Mouse (Mus musculus) gastrocnemius, postnatal 25 days (tissue): ENCODE measurements around the gene 1700003H04Rik. TPM values are rescaled to one million over a fixed set of nuclear protein-coding genes. Genes with fewer than 3 reads are reported as not detected.

Source experiments
- DNase-seq: peaks from one replicate; pipeline ENCODE4 v3.0.0; 2022
- long read RNA-seq, 2 experiments: library from polyadenylated mRNA; stranded (forward); transcript quantifications; one replicate each; pipeline ENCODE4 v2.0.0; 2021
- total RNA-seq, 2 experiments: library from RNA; stranded (reverse); gene quantifications; 1 replicate in 1 of 2; 2 replicates in 1 of 2; pipeline ENCODE4 v1.2.3; 2021

The 1700003H04Rik gene
- not detected for total RNA-seq
- long read RNA-seq, experiment 1, result 0 reads
- long read RNA-seq, experiment 2, result 0 reads

GRCm38 (mm10) chr3:124581001-124581400 lies at the start of gene 1700003H04Rik:
Gene 1700003H04Rik, minus strand, starts transcription at chr3:124581101.
- no peak for DNase-seq

GRCm38 (mm10) chr3:124623031-124623430 lies 42.1 kb upstream of the 1700003H04Rik start:
- DNase-seq, result no peak

GRCm38 (mm10) chr3:124613287-124613686 lies 32.4 kb upstream of the 1700003H04Rik start:
- no peak for DNase-seq

GRCm38 (mm10) chr3:124609956-124610355 lies 29.1 kb upstream of the 1700003H04Rik start:
- no peak for DNase-seq

GRCm38 (mm10) chr3:124606021-124606517 lies 25.2 kb upstream of the 1700003H04Rik start:
- DNase-seq, result no peak

- no peak for DNase-seq
Measured at GRCm38 (mm10) chr3:124605518-124605917, 24.6 kb upstream of the 1700003H04Rik start.

- no peak for DNase-seq
Measured at GRCm38 (mm10) chr3:124597789-124598188, 16.9 kb upstream of the 1700003H04Rik start.

- no peak for DNase-seq
Measured at GRCm38 (mm10) chr3:124587534-124587933, 6.6 kb upstream of the 1700003H04Rik start.

GRCm38 (mm10) chr3:124585761-124586160 lies 4.9 kb upstream of the 1700003H04Rik start:
- no peak for DNase-seq

GRCm38 (mm10) chr3:124557317-124557716 lies 23.6 kb downstream of the 1700003H04Rik start:
- DNase-seq, result no peak

- no peak for DNase-seq
Measured at GRCm38 (mm10) chr3:124555963-124556362, 24.9 kb downstream of the 1700003H04Rik start.

- DNase-seq, result no peak
Measured at GRCm38 (mm10) chr3:124555092-124555491, 25.8 kb downstream of the 1700003H04Rik start.

GRCm38 (mm10) chr3:124548898-124549297 lies 32.0 kb downstream of the 1700003H04Rik start:
- no peak for DNase-seq

GRCm38 (mm10) chr3:124538260-124538659 lies 42.6 kb downstream of the 1700003H04Rik start:
- no peak for DNase-seq

GRCm38 (mm10) chr3:124536602-124537001 lies 44.3 kb downstream of the 1700003H04Rik start:
- DNase-seq, result no peak

GRCm38 (mm10) chr3:124518786-124519185 lies 62.1 kb downstream of the 1700003H04Rik start:
- no peak for DNase-seq

Other genes with a start within 250 kb of the 1700003H04Rik start
- not detected for gene 1700006A11Rik, start 155.1 kb downstream of the 1700003H04Rik start, total RNA-seq